In the genomic region with DNA sequence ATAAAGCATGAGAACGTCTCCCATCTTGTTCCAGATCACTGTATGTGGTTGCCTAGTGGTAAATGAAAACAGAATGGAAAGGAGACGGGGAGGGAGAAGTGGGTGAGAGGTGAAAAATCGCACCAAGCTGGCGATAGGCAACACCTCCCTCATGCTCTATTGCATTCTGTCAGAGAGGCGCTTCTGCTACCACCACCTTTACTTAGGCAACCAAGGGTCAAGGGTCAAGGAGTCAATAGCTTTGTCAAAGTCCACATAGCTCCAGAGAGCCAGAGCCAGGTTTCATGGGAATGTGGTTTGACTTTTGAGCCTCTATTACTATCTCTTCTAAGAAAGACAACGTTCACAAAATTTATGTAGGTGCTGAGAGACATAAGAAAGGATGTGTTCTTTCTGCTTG, we compare ENCODE assay signal across 20 mouse cellular contexts. TPM values are rescaled to one million over a fixed set of nuclear protein-coding genes. Genes with fewer than 3 reads are reported as not detected.
DNase-seq lines count a peak whose midpoint lies in the region; ATAC-seq lines count a peak whose summit lies in the region.
"Had no signal": no experiment of that assay in that cellular context is flagged by ENCODE, and none has a peak within 500 bp of the region (broad histone marks: within the 10 kb centered on the region; RNA-seq: fewer than 3 reads in every experiment).

No protein-coding gene starts in this region.

- H3K36me3 ChIP-seq in kidney, embryonic 15.5 days = no peaks in the 10 kb centered on the region
- no peaks in the 10 kb centered on the region for H3K36me3 ChIP-seq in kidney, embryonic 14.5 days (ENCODE audit: control insufficient read depth, insufficient read depth, low read length)
- H3K36me3 ChIP-seq: embryonic facial prominence, embryonic 10.5 days; forebrain, embryonic 15.5 days; G1E; heart, embryonic 13.5 days had no signal

- H3K9me3 ChIP-seq in kidney, embryonic 15.5 days (replicated peaks) = no peaks in the 10 kb centered on the region
- no peaks in the 10 kb centered on the region for H3K9me3 ChIP-seq in kidney, embryonic 14.5 days (ENCODE audit: control insufficient read depth, low read length)
- H3K9me3 ChIP-seq: embryonic facial prominence, embryonic 10.5 days; forebrain, embryonic 15.5 days; heart, embryonic 13.5 days had no signal

- H3K4me1 ChIP-seq in kidney, embryonic 15.5 days = no peaks in the 10 kb centered on the region
- H3K4me1 ChIP-seq in kidney, embryonic 14.5 days (ENCODE audit: control insufficient read depth, insufficient read depth, low read length) = no peaks in the 10 kb centered on the region
- H3K4me1 ChIP-seq: forebrain, embryonic 15.5 days; heart, embryonic 13.5 days had no signal

- no peak overlapping the region for H3K4me2 ChIP-seq in kidney, embryonic 15.5 days
- H3K4me2 ChIP-seq in kidney, embryonic 14.5 days (replicated peaks; ENCODE audit: low read depth, low read length) = no peak overlapping the region
- H3K4me2 ChIP-seq: forebrain, embryonic 15.5 days; heart, embryonic 13.5 days had no signal

- ATAC-seq in kidney, embryonic 15.5 days (replicated peaks; ENCODE audit: low FRiP score) = no peak
- ATAC-seq in kidney, embryonic 14.5 days (ENCODE audit: low FRiP score, low TSS enrichment) = no peak
- ATAC-seq: CD4-positive, CD25-positive, alpha-beta regulatory T cell, adult 4 months; forebrain, embryonic 15.5 days had no signal

- no peak overlapping the region for H3K4me3 ChIP-seq in kidney, embryonic 15.5 days (replicated peaks)
- no peak overlapping the region for H3K4me3 ChIP-seq in kidney, embryonic 14.5 days (ENCODE audit: low read length)
- H3K4me3 ChIP-seq: embryonic facial prominence, embryonic 10.5 days; forebrain, embryonic 15.5 days; heart, embryonic 13.5 days had no signal

- WGBS in kidney, embryonic 15.5 days = 62% methylated on average over 6 of the region's 6 CpGs
- WGBS in kidney, embryonic 14.5 days = 61% methylated on average over 6 of the region's 6 CpGs

- peak; percentile 21 for DNase-seq in embryo, embryonic 10 days (ENCODE audit: low spot score)
- DNase-seq in embryo, embryonic 9.5 days (ENCODE audit: extremely low spot score) = no peak
- peak; percentile 6 for DNase-seq in kidney, adult 18-20 months
- DNase-seq in kidney, postnatal 25 days = peak; percentile 2 to 44
- DNase-seq in kidney, postnatal 36 days = peak; percentile 10 to 55
- no peak for DNase-seq in right cerebral cortex, adult 18-20 months
- DNase-seq: adrenal gland, adult 8-10 months; adrenal gland, postnatal 36 days; B cell, adult 2 months; cerebellum, adult 2 months; cerebellum, postnatal 10 days; gastrocnemius, postnatal 36 days; heart, postnatal 36 days had no signal

- H3K9ac ChIP-seq in kidney, embryonic 15.5 days = no peak overlapping the region
- no peak overlapping the region for H3K9ac ChIP-seq in kidney, embryonic 14.5 days (ENCODE audit: low read depth, low read length)
- H3K9ac ChIP-seq: forebrain, embryonic 15.5 days; heart, embryonic 13.5 days had no signal

- H3K27ac ChIP-seq in kidney, embryonic 15.5 days = no peak overlapping the region
- no peak overlapping the region for H3K27ac ChIP-seq in kidney, embryonic 14.5 days (ENCODE audit: low read depth, low read length)
- H3K27ac ChIP-seq: embryonic facial prominence, embryonic 10.5 days; forebrain, embryonic 15.5 days; heart, embryonic 13.5 days had no signal

- H3K27me3 ChIP-seq in kidney, embryonic 15.5 days = no peaks in the 10 kb centered on the region
- H3K27me3 ChIP-seq in kidney, embryonic 14.5 days (ENCODE audit: control insufficient read depth, insufficient read depth, low read length) = no peaks in the 10 kb centered on the region
- H3K27me3 ChIP-seq: forebrain, embryonic 15.5 days; heart, embryonic 13.5 days had no signal

RNA-seq across cellular contexts. Expression of a gene that starts 50.2 kb away (rescaled TPM):
- 5.7 and 8.6 TPM in 2 replicates for polyA plus RNA-seq in kidney, embryonic 15.5 days (2015; fragmentation: Nextera tagmentation; extraction: Ambion mirVana)
- polyA plus RNA-seq in kidney, embryonic 14.5 days (2014; fragmentation: Nextera tagmentation; extraction: Ambion mirVana) = 3.4 and 5.6 TPM in 2 replicates
- polyA plus RNA-seq: CD4-positive, CD25-positive, alpha-beta regulatory T cell, adult 4 months; G1E had no signal

Comparison
In these comparisons a context has a peak if more than half of its experiments do, and no peak if none do; other contexts are left out.
1. DNase-seq: peak in embryo, embryonic 10 days (single experiment), kidney, adult 18-20 months (single experiment), kidney, postnatal 25 days (2 of 2) and kidney, postnatal 36 days (2 of 2); none in embryo, embryonic 9.5 days (single experiment) and right cerebral cortex, adult 18-20 months (single experiment).